Mouse (Mus musculus): ENCODE measurements around the gene Tmem217. TPM values are rescaled to one million over a fixed set of nuclear protein-coding genes. Genes with fewer than 3 reads are reported as not detected.

Tmem217 gene
- total and polyA plus RNA-seq, 3 experiments = 0.26 to 0.76 TPM; not detected in 1

DNA sequence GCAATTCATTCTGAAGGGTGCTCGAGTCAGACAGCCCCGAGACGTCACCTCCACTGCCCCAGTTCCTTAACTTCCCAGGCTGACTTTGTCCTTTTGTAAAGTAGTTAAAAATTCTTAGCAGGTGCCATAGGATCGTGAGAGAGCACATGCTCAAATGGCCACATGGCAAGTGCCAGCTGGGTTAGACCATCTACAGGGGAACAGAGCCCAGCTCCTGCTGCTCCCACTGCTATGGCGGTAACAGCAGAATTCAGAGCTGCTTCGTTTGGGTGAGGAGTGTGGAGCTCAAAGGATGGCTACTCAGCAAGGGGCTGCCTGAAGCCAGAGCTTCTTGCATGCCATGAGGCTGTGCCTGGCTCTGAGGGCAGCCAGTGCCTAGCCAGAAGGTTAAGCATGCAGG, 17.6 kb upstream of the Tmem217 start:
- peaks cover 63 to 94% of the 10 kb centered on the region in 2 experiments for H3K36me3 ChIP-seq (replicated peaks in 1 of 2; ENCODE audit: control insufficient read depth in 1 of 2, insufficient read depth in 1 of 2, low read length in 1 of 2)

DNA sequence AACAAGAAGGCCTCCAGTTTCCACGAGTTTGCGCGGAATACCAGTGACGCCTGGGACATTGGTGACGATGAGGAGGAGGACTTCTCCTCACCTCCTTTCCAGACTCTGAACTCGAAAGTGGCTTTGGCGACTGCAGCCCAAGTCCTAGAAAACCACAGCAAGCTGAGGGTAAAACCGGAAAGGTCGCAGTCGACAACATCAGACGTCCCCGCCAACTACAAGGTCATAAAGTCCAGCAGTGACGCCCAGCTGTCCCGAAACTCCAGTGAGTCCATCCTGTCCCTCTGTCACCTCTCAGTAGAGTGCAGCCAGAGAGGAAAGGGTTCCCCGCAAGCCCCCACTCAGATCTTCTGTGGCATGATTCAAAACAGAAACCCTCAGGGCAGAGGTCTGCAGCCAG, 16.2 kb upstream of the Tmem217 start:
- H3K4me3 ChIP-seq (replicated peaks in 1 of 3; ENCODE audit: low read depth in 2 of 3, low read length in 2 of 3, poor library complexity in 1 of 3) = no peak overlapping the region
- no peak overlapping the region for H3K9ac ChIP-seq (ENCODE audit: insufficient read depth, low read depth)
- DNase-seq (ENCODE audit: extremely low read depth) = no peak
- in situ Hi-C loops (cut with MboI; ENCODE audit: low pct_ligation_motif_present, low pct_unique_long_range_greater_than_20kb, low sequenced_read_pairs) (no loop called here), dilution Hi-C loops (cut with MboI; ENCODE audit: extremely low pct_ligation_motif_present, extremely low pct_unique_long_range_greater_than_20kb, low sequenced_read_pairs) (no loop called here)
- no peaks in the 10 kb centered on the region for H3K9me3 ChIP-seq (replicated peaks; ENCODE audit: low read length)
- no peak for TF ChIP-seq ZMIZ1 (IDR thresholded peaks at IDR 0.05; ENCODE audit: low read depth, low read length)
- no peak for TF ChIP-seq CHD2 (IDR thresholded peaks at IDR 0.05; ENCODE audit: low read length)
- TF ChIP-seq USF2 (conservative IDR thresholded peaks at IDR 0.05; ENCODE audit: low read depth, low read length) = no peak
- TF ChIP-seq GABPA (IDR thresholded peaks at IDR 0.05; ENCODE audit: insufficient replicate concordance, low read depth, low read length) = no peak
- no peak overlapping the region for H3K4me2 ChIP-seq (ENCODE audit: insufficient read depth, low read depth, poor library complexity, severe bottlenecking)
- H3K36me3 ChIP-seq (replicated peaks in 1 of 2; ENCODE audit: control insufficient read depth in 1 of 2, insufficient read depth in 1 of 2, low read length in 1 of 2) = peaks cover 64 to 92% of the 10 kb centered on the region in 2 experiments
- H3K4me1 ChIP-seq (ENCODE audit: control insufficient read depth in 1 of 2, insufficient read depth in 2 of 2) = peaks cover 6 to 27% of the 10 kb centered on the region in 2 experiments
- H3K79me2 ChIP-seq (replicated peaks; ENCODE audit: control insufficient read depth, extremely low read depth, insufficient read depth, poor library complexity, severe bottlenecking) = no peaks in the 10 kb centered on the region
- H3K27ac ChIP-seq (ENCODE audit: insufficient read depth, low read depth) = no peak overlapping the region
- H3K27me3 ChIP-seq (replicated peaks) = no peaks in the 10 kb centered on the region

More for the DNA sequence above, 17.6 kb upstream of the Tmem217 start:
- H3K79me2 ChIP-seq (replicated peaks; ENCODE audit: control insufficient read depth, extremely low read depth, insufficient read depth, poor library complexity, severe bottlenecking) = no peaks in the 10 kb centered on the region
- in situ Hi-C loops (cut with MboI; ENCODE audit: low pct_ligation_motif_present, low pct_unique_long_range_greater_than_20kb, low sequenced_read_pairs) = no loop called here
- H3K4me2 ChIP-seq (ENCODE audit: insufficient read depth, low read depth, poor library complexity, severe bottlenecking) = no peak overlapping the region
- no peaks in the 10 kb centered on the region for H3K9me3 ChIP-seq (replicated peaks; ENCODE audit: low read length)
- H3K4me1 ChIP-seq (ENCODE audit: control insufficient read depth in 1 of 2, insufficient read depth in 2 of 2) = peaks cover 2 to 17% of the 10 kb centered on the region in 2 experiments; a peak in 3 of 4 replicates
- no peak overlapping the region for H3K4me3 ChIP-seq (replicated peaks in 1 of 3; ENCODE audit: low read depth in 2 of 3, low read length in 2 of 3, poor library complexity in 1 of 3)
- no peak overlapping the region for H3K9ac ChIP-seq (ENCODE audit: insufficient read depth, low read depth)
- H3K27ac ChIP-seq (ENCODE audit: insufficient read depth, low read depth) = no peak overlapping the region
- H3K27me3 ChIP-seq (replicated peaks) = no peaks in the 10 kb centered on the region
- no peak for TF ChIP-seq TCF12 (IDR thresholded peaks at IDR 0.05; ENCODE audit: low read depth, low read length)
- no peak for TF ChIP-seq IRF4 (IDR thresholded peaks at IDR 0.05; ENCODE audit: low read depth, low read length)
- no peak for TF ChIP-seq ZC3H11A (IDR thresholded peaks at IDR 0.05; ENCODE audit: low read depth, low read length)
- no peak for TF ChIP-seq PAX5 (IDR thresholded peaks at IDR 0.05; ENCODE audit: low read length)
- TF ChIP-seq MYC (IDR thresholded peaks at IDR 0.05; ENCODE audit: low read depth, low read length) = no peak
- TF ChIP-seq ETS1 (conservative IDR thresholded peaks at IDR 0.05; ENCODE audit: low read depth, low read length) = no peak
- TF ChIP-seq CHD2 (IDR thresholded peaks at IDR 0.05; ENCODE audit: low read length) = no peak
- TF ChIP-seq USF2 (conservative IDR thresholded peaks at IDR 0.05; ENCODE audit: low read depth, low read length) = no peak
- no peak for TF ChIP-seq ZNF384 (IDR thresholded peaks at IDR 0.05; ENCODE audit: low read depth, low read length)
- no peak for TF ChIP-seq CHD1 (IDR thresholded peaks at IDR 0.05; ENCODE audit: low read depth, low read length)
- dilution Hi-C loops (cut with MboI; ENCODE audit: extremely low pct_ligation_motif_present, extremely low pct_unique_long_range_greater_than_20kb, low sequenced_read_pairs) = no loop called here
- no peak for DNase-seq (ENCODE audit: extremely low read depth)

DNA sequence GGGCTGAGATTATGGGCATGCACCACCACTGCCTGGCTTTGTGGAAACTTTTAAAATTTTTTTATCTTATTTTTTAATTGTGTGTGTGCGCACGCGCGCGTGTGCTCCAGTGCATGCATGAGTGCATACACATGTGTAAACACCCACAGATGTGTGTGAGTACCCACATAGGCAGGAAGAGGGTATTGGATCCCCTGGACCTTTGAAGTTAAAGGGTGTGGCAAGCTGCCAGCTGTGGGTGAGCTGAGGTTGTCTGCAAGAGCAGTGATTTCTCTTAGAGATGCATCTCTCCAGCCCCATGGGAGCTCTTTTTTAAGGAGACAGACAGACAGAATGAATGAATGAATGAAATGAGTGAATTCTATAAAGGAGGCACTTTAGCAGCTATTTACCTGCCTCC, 13.3 kb upstream of the Tmem217 start:
- dilution Hi-C loops (cut with MboI; ENCODE audit: extremely low pct_ligation_motif_present, extremely low pct_unique_long_range_greater_than_20kb, low sequenced_read_pairs) (no loop called here), in situ Hi-C loops (cut with MboI; ENCODE audit: low pct_ligation_motif_present, low pct_unique_long_range_greater_than_20kb, low sequenced_read_pairs) (no loop called here)
- H3K36me3 ChIP-seq (replicated peaks in 1 of 2; ENCODE audit: control insufficient read depth in 1 of 2, insufficient read depth in 1 of 2, low read length in 1 of 2) = peaks cover 36 to 67% of the 10 kb centered on the region in 2 experiments
- H3K79me2 ChIP-seq (replicated peaks; ENCODE audit: control insufficient read depth, extremely low read depth, insufficient read depth, poor library complexity, severe bottlenecking) = no peaks in the 10 kb centered on the region
- no peak overlapping the region for H3K4me3 ChIP-seq (replicated peaks in 1 of 3; ENCODE audit: low read depth in 2 of 3, low read length in 2 of 3, poor library complexity in 1 of 3)
- H3K4me2 ChIP-seq (ENCODE audit: insufficient read depth, low read depth, poor library complexity, severe bottlenecking) = no peak overlapping the region
- H3K9ac ChIP-seq (ENCODE audit: insufficient read depth, low read depth) = no peak overlapping the region
- H3K27me3 ChIP-seq (replicated peaks) = no peaks in the 10 kb centered on the region
- no peak overlapping the region for H3K27ac ChIP-seq (ENCODE audit: insufficient read depth, low read depth)
- no peak for TF ChIP-seq SIN3A (IDR thresholded peaks at IDR 0.05; ENCODE audit: low read length)
- no peak for TF ChIP-seq JUN (IDR thresholded peaks at IDR 0.05; ENCODE audit: insufficient read depth, low read depth, low read length)
- TF ChIP-seq CTCF (conservative IDR thresholded peaks at IDR 0.05 in 1 of 2, IDR thresholded peaks at IDR 0.05 in 1 of 2; ENCODE audit: low read depth in 2 of 2, low read length in 2 of 2) = no peak
- TF ChIP-seq IRF4 (IDR thresholded peaks at IDR 0.05; ENCODE audit: low read depth, low read length) = no peak
- TF ChIP-seq MYC (IDR thresholded peaks at IDR 0.05; ENCODE audit: low read depth, low read length) = no peak
- no peak for DNase-seq (ENCODE audit: extremely low read depth)
- H3K4me1 ChIP-seq (ENCODE audit: control insufficient read depth in 1 of 2, insufficient read depth in 2 of 2) = peaks cover 11 to 35% of the 10 kb centered on the region in 2 experiments
- H3K9me3 ChIP-seq (replicated peaks; ENCODE audit: low read length) = no peaks in the 10 kb centered on the region

Data from CH12.LX (cell line).